Mouse (Mus musculus) hindbrain, embryonic 10.5 days (tissue): ENCODE data around the gene Usp30. TPM values are rescaled to one million over a fixed set of nuclear protein-coding genes. Genes with fewer than 3 reads are reported as not detected.
A peak's percentile ranks its signal among the peaks of the same experiment; 100 is the strongest.

Experiments used
- DNase-seq: peaks from one replicate; pipeline ENCODE4 v3.0.0-alpha.2; 2017; ENCODE audit warnings: low spot score
- H3K27ac ChIP-seq: fragments of 300-500 bp; sonication (generic); 2 replicates; pipeline ENCODE4 v1.5.1; 2016; ENCODE audit warnings: mild to moderate bottlenecking, moderate library complexity
- H3K27me3 ChIP-seq: fragments of 300-500 bp; sonication (generic); 2 replicates; pipeline ENCODE4 v1.6.1; 2016; ENCODE audit warnings: mild to moderate bottlenecking; ENCODE audit not compliant: poor library complexity, insufficient read depth, severe bottlenecking
- H3K36me3 ChIP-seq: fragments of 300-500 bp; sonication (generic); 2 replicates; pipeline ENCODE4 v1.6.1; 2016; ENCODE audit warnings: mild to moderate bottlenecking, moderate library complexity
- H3K4me1 ChIP-seq: fragments of 300-500 bp; sonication (generic); replicated peaks from 2 replicates; pipeline ENCODE4 v1.6.1; 2016; ENCODE audit warnings: mild to moderate bottlenecking
- H3K4me3 ChIP-seq: fragments of 300-500 bp; sonication (generic); 2 replicates; pipeline ENCODE4 v1.5.1; 2016; ENCODE audit warnings: mild to moderate bottlenecking, moderate library complexity
- H3K9me3 ChIP-seq: fragments of 300-500 bp; sonication (generic); 2 replicates; pipeline ENCODE4 v1.6.1; 2016; ENCODE audit warnings: mild to moderate bottlenecking, moderate library complexity
- WGBS: fragments of 180-500 bp; shearing (Covaris S2); methylation state at CpG from one replicate; pipeline ENCODE4 v1.1.7; 2016; 5-methylcytosine and 5-hydroxymethylcytosine counted together
- polyA plus RNA-seq: library from polyadenylated mRNA; unstranded; fragments of >200 nt; fragmentation: Nextera tagmentation; extraction: Ambion mirVana; gene quantifications from 2 replicates; pipeline ENCODE4 v1.2.1, GENCODE M21; 2016

Gene Usp30
- polyA plus RNA-seq, 1 experiment from 2014 or later = 13.2 TPM

- Histone ChIP-seq H3K4me1 (peaks cover 60% of the 10 kb centered on the region), H3K4me3 (no peak overlapping the region), H3K9me3 (no peaks in the 10 kb centered on the region), H3K27me3 (no peaks in the 10 kb centered on the region), H3K36me3 (peaks cover 61% of the 10 kb centered on the region), H3K27ac (no peak overlapping the region)
- 68% methylated on average over 6 of the region's 6 CpGs for WGBS
- peak; percentile 35 for DNase-seq
These were observed 68.9 kb downstream of the Usp30 start for GRCm38 (mm10) chr5:114134091-114134534.

- H3K9me3 ChIP-seq = no peaks in the 10 kb centered on the region
- H3K27me3 ChIP-seq = no peaks in the 10 kb centered on the region
- H3K4me3 ChIP-seq = no peak overlapping the region
- no peak for DNase-seq
- peaks cover 59% of the 10 kb centered on the region for H3K4me1 ChIP-seq
- H3K36me3 ChIP-seq = peaks cover 75% of the 10 kb centered on the region
- WGBS = 93% methylated on average over 10 of the region's 10 CpGs
- no peak overlapping the region for H3K27ac ChIP-seq
These were observed 70.3 kb downstream of the Usp30 start for GRCm38 (mm10) chr5:114135516-114135915.

GRCm38 (mm10) chr5:114137481-114138276, 72.4 kb downstream of the Usp30 start:
- Histone ChIP-seq H3K4me1 (peaks cover 41% of the 10 kb centered on the region), H3K27me3 (no peaks in the 10 kb centered on the region), H3K4me3 (no peak overlapping the region), H3K9me3 (no peaks in the 10 kb centered on the region), H3K27ac (no peak overlapping the region), H3K36me3 (peaks cover 72% of the 10 kb centered on the region)
- WGBS = 88% methylated on average over 15 of the region's 15 CpGs
- DNase-seq = no peak

GRCm38 (mm10) chr5:114138277-114139164, 73.3 kb downstream of the Usp30 start:
- 81% methylated on average over 21 of the region's 21 CpGs for WGBS

GRCm38 (mm10) chr5:114139175-114139574, 73.9 kb downstream of the Usp30 start:
- 53% methylated on average over 9 of the region's 9 CpGs for WGBS
- DNase-seq = peak; percentile 40

More at GRCm38 (mm10) chr5:114138277-114139164, 73.3 kb downstream of the Usp30 start:
- peaks cover 39% of the 10 kb centered on the region for H3K4me1 ChIP-seq
- H3K36me3 ChIP-seq = peaks cover 68% of the 10 kb centered on the region
- peak overlapping the region; percentile 24; the same call in 1 of the 2 replicates for H3K27ac ChIP-seq
- no peaks in the 10 kb centered on the region for H3K9me3 ChIP-seq
- DNase-seq = no peak
- H3K4me3 ChIP-seq = no peak overlapping the region
- no peaks in the 10 kb centered on the region for H3K27me3 ChIP-seq

GRCm38 (mm10) chr5:114146028-114146888, 81.0 kb downstream of the Usp30 start, which contains the start of gene Acacb:
Acacb (plus strand) TSS chr5:114146535.
- WGBS = 39% methylated on average over 19 of the region's 19 CpGs
- DNase-seq = no peak
- Histone ChIP-seq H3K36me3 (no peaks in the 10 kb centered on the region), H3K4me3 (no peak within 1 kb of the TSS), H3K27ac (peak within 1 kb of the TSS; percentile 12; the same call in 1 of the 2 replicates), H3K4me1 (peaks cover 25% of the 10 kb centered on the region), H3K9me3 (no peaks in the 10 kb centered on the region), H3K27me3 (no peaks in the 10 kb centered on the region)

More at GRCm38 (mm10) chr5:114139175-114139574, 73.9 kb downstream of the Usp30 start:
- Histone ChIP-seq H3K27ac (peak overlapping the region; percentile 24; the same call in 1 of the 2 replicates), H3K36me3 (peaks cover 63% of the 10 kb centered on the region), H3K4me3 (no peak overlapping the region), H3K27me3 (no peaks in the 10 kb centered on the region), H3K9me3 (no peaks in the 10 kb centered on the region), H3K4me1 (peaks cover 40% of the 10 kb centered on the region)

GRCm38 (mm10) chr5:114147043-114147972, 82.0 kb downstream of the Usp30 start:
- peaks cover 25% of the 10 kb centered on the region for H3K4me1 ChIP-seq
- H3K27ac ChIP-seq = no peak overlapping the region
- 87% methylated on average over 14 of the region's 14 CpGs for WGBS
- no peaks in the 10 kb centered on the region for H3K27me3 ChIP-seq
- DNase-seq = no peak
- H3K36me3 ChIP-seq = no peaks in the 10 kb centered on the region
- no peaks in the 10 kb centered on the region for H3K9me3 ChIP-seq
- H3K4me3 ChIP-seq = no peak overlapping the region

GRCm38 (mm10) chr5:114152359-114153092, 87.3 kb downstream of the Usp30 start:
- Histone ChIP-seq H3K9me3 (no peaks in the 10 kb centered on the region), H3K27ac (no peak overlapping the region), H3K27me3 (no peaks in the 10 kb centered on the region), H3K4me1 (peaks cover 13% of the 10 kb centered on the region; the same call in 1 of the 2 replicates), H3K4me3 (no peak overlapping the region), H3K36me3 (no peaks in the 10 kb centered on the region)
- no peak for DNase-seq
- WGBS = 89% methylated on average over 12 of the region's 12 CpGs

GRCm38 (mm10) chr5:114153490-114153889, 88.2 kb downstream of the Usp30 start:
- Histone ChIP-seq H3K36me3 (no peaks in the 10 kb centered on the region), H3K4me1 (peaks cover 13% of the 10 kb centered on the region; the same call in 1 of the 2 replicates), H3K27me3 (no peaks in the 10 kb centered on the region), H3K27ac (no peak overlapping the region), H3K9me3 (no peaks in the 10 kb centered on the region), H3K4me3 (peak overlapping the region; percentile 42)
- peak; percentile 42 for DNase-seq
- 3% methylated on average over 12 of the region's 12 CpGs for WGBS

GRCm38 (mm10) chr5:114154765-114155164, 89.5 kb downstream of the Usp30 start:
- Histone ChIP-seq H3K9me3 (no peaks in the 10 kb centered on the region), H3K36me3 (no peaks in the 10 kb centered on the region), H3K27ac (no peak overlapping the region), H3K4me3 (no peak overlapping the region), H3K27me3 (no peaks in the 10 kb centered on the region), H3K4me1 (peaks cover 13% of the 10 kb centered on the region; the same call in 1 of the 2 replicates)
- 87% methylated on average over 5 of the region's 5 CpGs for WGBS
- no peak for DNase-seq
